Mouse (Mus musculus) ovary, postnatal 10 days (tissue): ENCODE results near the gene Calr3.

Experiments used
- DNase-seq: peaks from one replicate; pipeline ENCODE4 v3.0.0; 2022; ENCODE audit warnings: low spot score

Gene Calr3

GRCm38 (mm10) chr8:72443338-72443993 is at the start of gene Calr3, which contains the start of gene 1700030K09Rik:
Gene Calr3 (minus strand): TSS chr8:72443870.
Gene 1700030K09Rik (plus strand): TSS chr8:72443880.
- peak; percentile 82 for DNase-seq

GRCm38 (mm10) chr8:72493381-72493780 is 49.7 kb upstream of the Calr3 start:
- no peak for DNase-seq

GRCm38 (mm10) chr8:72492622-72493081 is 49.0 kb upstream of the Calr3 start:
- peak; percentile 94 for DNase-seq

GRCm38 (mm10) chr8:72491680-72492621 is 48.3 kb upstream of the Calr3 start, which contains the start of gene Slc35e1:
Gene Slc35e1 (minus strand): TSS chr8:72492614.
- peak; percentile 7 for DNase-seq

- no peak for DNase-seq
These were observed 47.3 kb upstream of the Calr3 start for GRCm38 (mm10) chr8:72491017-72491416.

- no peak for DNase-seq
These were observed 43.3 kb upstream of the Calr3 start for GRCm38 (mm10) chr8:72487014-72487413.

- no peak for DNase-seq
These were observed 42.0 kb upstream of the Calr3 start for GRCm38 (mm10) chr8:72485456-72486199.

- peak; percentile 86 for DNase-seq
These were observed 31.3 kb upstream of the Calr3 start, which contains the start of gene Cherp for GRCm38 (mm10) chr8:72474826-72475546. Gene Cherp (minus strand): TSS chr8:72475226.

- no peak for DNase-seq
These were observed 27.0 kb upstream of the Calr3 start for GRCm38 (mm10) chr8:72470684-72471083.

GRCm38 (mm10) chr8:72469984-72470383 is 26.3 kb upstream of the Calr3 start:
- no peak for DNase-seq

- no peak for DNase-seq
These were observed 25.6 kb upstream of the Calr3 start for GRCm38 (mm10) chr8:72469243-72469642.

- DNase-seq, result no peak
These were observed 20.5 kb upstream of the Calr3 start for GRCm38 (mm10) chr8:72464211-72464610.

- DNase-seq, result no peak
These were observed 16.3 kb upstream of the Calr3 start for GRCm38 (mm10) chr8:72459881-72460533.

- DNase-seq, result no peak
These were observed 14.8 kb upstream of the Calr3 start for GRCm38 (mm10) chr8:72458457-72458856.

GRCm38 (mm10) chr8:72457806-72458205 is 14.1 kb upstream of the Calr3 start:
- no peak for DNase-seq

GRCm38 (mm10) chr8:72455317-72455716 is 11.6 kb upstream of the Calr3 start:
- no peak for DNase-seq

- DNase-seq, result no peak
These were observed 10.2 kb upstream of the Calr3 start for GRCm38 (mm10) chr8:72453904-72454303.

GRCm38 (mm10) chr8:72451516-72451915 is 7.8 kb upstream of the Calr3 start:
- no peak for DNase-seq

GRCm38 (mm10) chr8:72445071-72445470 is 1.4 kb upstream of the Calr3 start:
- no peak for DNase-seq

GRCm38 (mm10) chr8:72443994-72444350 is 302 bp upstream of the Calr3 start:
- no peak for DNase-seq
